Mouse (Mus musculus) hematopoietic multipotent progenitor cell, adult 10-12 weeks (in vitro differentiated cells): ENCODE results near the gene Arhgef1. TPM values are rescaled to one million over a fixed set of nuclear protein-coding genes. Genes with fewer than 3 reads are reported as not detected.

Experiments
- polyA plus RNA-seq: library from polyadenylated mRNA; stranded (reverse); fragments of >175 nt; gene quantifications from 2 replicates; pipeline ENCODE4 v1.2.3, GENCODE M21; 2012; ENCODE audit warnings: low replicate concordance

Gene Arhgef1
- polyA plus RNA-seq = 1,525 and 2,253 TPM in 2 replicates

DNA sequence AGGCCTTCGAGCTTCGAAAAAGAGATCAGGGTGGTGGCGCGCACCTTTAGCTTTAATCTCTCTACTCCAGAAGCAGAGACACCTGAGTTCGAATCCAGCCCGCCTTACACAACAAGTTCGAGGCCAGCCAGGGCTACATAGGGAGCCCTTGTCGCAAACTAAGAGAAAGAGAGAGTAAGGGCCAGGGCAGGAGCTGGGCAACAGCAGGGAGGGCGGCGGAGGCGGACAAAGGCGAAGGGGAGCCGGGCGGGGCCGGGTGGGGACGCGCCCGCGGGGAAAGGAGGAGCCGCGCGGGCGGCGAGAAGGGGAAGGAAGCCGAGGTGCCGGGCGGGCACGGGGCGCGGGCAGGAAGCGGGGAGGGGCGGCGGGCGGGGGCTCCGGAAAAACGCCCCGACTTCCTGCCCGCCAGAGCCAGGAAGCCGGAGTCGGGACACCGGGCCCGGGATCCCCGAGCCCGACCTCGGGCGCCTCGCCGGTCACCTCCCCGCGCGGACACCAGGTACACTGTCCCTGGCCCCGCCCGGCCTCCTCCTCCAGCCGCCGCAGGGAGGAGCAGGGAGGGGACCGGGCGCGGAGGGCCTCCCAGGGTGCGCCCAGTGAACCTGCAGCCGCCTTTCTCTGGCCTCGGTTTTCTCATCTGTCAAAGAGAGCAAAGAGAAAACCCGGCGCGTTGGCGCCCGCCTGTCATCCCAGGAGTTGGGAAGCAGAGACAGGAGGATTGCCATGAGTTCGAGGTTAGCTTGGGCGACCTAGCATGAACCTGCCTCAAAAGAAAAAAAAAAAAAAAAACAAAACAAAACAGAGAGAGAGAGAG lies at the start of gene Arhgef1:
TSS of gene Arhgef1 (plus strand) at position 283 of the 814 bp plus-strand sequence.

DNA sequence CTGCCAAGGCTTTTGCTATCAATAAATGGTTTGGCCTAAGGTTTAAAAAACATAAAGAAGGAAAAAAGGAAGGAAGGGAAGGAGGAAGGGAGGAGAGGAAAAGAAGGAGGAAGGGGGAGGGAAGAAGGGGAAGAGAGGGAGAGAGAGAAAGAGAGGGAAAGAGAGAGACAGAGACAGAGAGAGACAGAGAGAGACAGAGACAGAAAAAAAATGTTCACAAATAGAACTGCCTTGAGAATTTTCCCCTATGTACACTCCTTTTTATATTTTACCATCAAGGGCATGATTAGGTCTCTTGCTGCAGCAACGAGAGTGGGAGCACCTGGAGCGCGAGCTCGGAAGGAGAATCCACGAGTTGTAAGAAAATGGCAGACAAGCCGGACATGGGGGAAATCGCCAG lies 40.8 kb upstream of the Arhgef1 start, which contains the start of gene Gm9844:
TSS of gene Gm9844 (plus strand) at position 301 of the 400 bp plus-strand sequence.

DNA sequence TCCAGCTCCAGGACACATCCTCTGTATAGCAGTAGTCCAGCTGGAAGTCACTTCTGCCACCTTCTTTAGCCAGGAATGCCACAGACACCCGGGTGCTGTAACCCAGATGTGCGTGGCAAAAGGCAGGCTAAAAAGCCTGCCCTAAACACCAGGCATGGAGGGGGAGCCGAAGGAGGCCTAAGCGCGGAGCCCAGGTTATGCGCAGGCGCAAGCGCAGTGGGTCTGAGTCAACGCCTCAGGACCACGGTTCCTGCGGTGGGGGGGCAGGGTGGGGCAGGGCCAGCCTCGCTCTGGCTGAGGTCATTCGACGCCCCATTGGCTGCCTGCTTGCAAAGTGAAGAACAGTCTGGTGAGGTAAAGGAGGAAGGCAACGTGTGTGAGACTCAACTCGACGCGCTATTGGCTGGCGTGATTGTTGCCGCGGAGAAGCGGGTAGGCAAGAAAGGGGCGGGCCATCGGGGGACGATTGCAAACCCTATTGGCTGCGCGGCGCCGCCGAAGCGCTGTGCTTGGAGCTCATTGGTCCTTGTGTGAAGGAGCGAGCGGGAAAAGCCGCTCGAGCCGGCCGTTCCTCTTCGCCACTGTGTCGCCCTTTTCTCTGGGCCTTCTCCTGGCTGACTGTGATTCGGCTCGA lies 33.1 kb upstream of the Arhgef1 start, which contains the start of the genes Lypd4 and Dmrtc2:
TSS of gene Lypd4 (minus strand) at position 410 of the 634 bp plus-strand sequence.
TSS of gene Dmrtc2 (plus strand) at position 526 of the 634 bp plus-strand sequence.

DNA sequence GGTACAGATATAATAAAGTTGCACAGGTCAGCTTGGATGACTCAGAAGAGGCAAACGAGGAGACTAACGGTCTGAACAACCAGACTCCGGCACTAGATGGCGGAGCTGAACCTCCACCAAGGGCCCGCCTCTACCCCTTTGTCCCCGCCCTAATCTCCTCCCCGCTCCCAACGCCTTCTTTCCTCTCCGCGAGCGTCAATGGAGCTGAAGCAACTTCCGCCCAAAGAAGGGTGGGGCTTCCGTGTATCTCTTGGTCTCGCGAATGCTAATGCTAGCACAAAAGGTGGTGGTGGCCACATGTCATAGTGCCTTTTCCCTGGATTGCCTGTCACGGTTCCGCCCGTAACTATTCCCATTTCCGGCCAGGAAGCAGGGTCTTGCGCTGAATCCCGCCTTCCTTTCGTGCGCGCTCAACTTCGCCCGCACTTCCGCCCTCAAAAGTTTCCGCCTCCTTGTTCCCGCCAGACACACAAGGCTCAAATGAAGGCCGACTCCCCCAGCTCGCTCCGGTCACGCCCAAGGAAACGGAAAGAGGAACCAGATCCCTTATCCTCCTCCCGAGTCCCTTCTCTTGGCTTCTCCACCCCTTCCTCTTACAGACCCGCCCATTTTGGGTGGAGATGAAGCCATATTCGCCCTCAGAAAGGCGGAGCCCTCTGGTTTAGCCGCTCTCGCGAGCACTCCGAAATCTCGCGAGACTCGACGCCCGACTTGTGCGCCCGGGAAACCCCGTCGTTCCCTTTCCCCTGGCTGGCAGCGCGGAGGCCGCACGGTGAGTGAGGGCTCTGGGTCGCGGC lies 18.6 kb upstream of the Arhgef1 start, which contains the start of gene Rps19:
TSS of gene Rps19 (plus strand) at position 476 of the 797 bp plus-strand sequence.

DNA sequence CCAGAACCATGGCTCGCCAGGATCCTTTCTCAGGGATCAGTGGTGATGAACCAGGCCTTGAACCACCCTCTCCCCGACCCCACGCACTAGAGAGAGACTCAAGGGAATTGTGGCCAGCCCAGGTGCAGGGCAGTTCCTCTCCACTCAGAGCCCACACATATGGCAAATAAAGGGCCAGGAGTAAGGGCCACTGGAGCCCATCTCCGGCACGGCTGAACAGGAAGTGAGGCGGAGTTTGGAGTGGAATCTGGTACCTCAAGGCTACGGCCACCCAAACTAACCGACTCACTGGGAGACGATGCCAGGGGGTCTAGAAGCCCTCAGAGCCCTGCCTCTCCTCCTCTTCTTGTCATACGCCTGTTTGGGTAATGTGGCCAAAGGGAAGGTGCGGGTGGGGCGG lies 5.5 kb upstream of the Arhgef1 start, which contains the start of gene Cd79a:
TSS of gene Cd79a (plus strand) at position 158 of the 400 bp plus-strand sequence.

DNA sequence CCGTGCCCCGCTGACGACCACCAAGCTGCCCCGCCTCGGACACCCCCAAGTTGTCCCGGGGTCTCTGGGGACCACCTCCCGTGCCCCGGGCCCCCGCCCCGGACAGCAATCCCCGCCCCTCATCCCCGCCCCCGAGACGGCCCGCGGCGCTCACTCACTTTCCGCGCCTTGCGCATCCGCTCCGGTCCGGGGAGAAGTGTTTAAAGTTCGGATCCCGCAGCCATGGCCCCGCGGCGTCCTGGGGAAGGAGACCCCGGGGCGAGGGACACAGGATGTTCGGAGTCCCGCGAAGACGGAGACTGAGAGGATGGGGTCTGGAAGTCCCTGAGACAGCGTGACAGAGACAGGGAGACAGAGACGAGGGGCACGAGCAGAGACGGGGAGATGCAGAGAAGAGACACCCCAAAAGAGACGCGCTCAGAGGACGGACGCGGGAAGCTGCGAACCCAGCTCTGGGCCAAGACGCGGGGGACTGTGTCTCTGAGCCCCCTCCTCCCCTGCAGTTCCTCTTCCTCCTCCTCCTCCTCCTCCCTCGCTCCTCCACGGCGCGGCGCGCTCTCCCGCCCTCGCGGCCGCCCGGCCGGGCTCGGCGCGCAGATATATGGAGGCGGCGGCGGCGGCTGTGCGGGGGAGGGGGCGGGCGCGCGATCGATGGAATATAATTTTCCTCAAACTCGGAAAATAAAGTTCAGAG lies 41.7 kb downstream of the Arhgef1 start, which contains the start of gene Gm4881:
TSS of gene Gm4881 (minus strand) at position 238 of the 694 bp plus-strand sequence.

DNA sequence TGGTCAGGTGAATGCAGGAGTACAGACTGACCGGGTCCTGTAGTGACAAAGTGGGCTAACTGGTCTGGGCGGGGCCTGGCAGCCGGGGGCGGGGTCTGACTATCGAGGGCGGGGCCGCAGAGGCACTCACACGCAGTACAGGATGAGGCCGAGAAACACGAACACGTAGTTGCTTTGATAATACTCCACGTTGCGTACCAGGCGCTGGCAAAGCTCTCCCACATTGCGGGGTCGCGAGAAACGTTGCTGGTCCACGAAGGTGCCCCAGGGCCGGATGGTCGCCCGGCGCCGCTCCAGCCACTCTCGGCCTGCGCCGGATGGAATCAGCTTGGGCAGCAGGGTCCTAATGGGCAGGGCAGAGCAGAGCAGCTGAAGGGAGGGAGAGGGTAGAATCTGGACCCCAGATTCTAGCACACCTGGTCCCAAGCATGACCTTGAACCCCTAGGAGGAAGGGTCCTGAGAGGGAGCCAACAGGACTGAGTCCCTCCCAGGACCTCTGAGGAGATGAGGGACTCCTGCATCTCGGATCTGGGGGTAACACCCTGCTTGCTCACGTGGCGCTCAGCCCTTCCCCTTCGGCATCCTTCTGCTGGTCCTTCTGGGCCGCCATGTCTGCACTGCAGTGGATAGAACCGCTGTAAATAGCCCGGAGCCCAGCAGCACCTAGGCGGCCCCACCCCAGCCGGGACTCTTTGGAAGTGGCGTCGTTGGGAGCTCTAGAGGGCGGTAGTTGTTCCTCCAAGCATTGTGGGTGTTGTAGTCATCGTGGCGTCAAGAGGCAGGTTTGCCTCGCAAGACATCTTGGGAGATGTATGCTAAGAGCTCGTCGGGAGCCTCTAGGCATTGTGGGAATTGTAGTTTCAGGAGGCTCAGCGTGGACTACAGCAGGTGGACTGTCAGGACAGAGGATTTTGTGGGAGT lies 69.5 kb downstream of the Arhgef1 start, which contains the start of gene Rabac1:
TSS of gene Rabac1 (minus strand) at position 783 of the 922 bp plus-strand sequence.

Other genes with a start within 250 kb of the Arhgef1 start
- gene Tex101, start 226.2 kb upstream of the Arhgef1 start, polyA plus RNA-seq = 0.11 TPM in 1 of 2 replicates, not detected in the other
- gene BC049730, start 193.7 kb upstream of the Arhgef1 start, polyA plus RNA-seq = not detected in 2 replicates
- gene Gm4763, start 176.0 kb upstream of the Arhgef1 start, polyA plus RNA-seq = not detected in 2 replicates
- 13.0 and 17.4 TPM in 2 replicates for gene Cd177, start 142.6 kb upstream of the Arhgef1 start, polyA plus RNA-seq
- gene Ceacam10, start 125.7 kb upstream of the Arhgef1 start, polyA plus RNA-seq = 0.33 and 0.85 TPM in 2 replicates
- 29.7 and 64.5 TPM in 2 replicates for gene Gm9844, start 40.7 kb upstream of the Arhgef1 start, polyA plus RNA-seq
- gene Lypd4, start 33.0 kb upstream of the Arhgef1 start, polyA plus RNA-seq = not detected in 2 replicates
- not detected in 2 replicates for gene Dmrtc2, start 32.9 kb upstream of the Arhgef1 start, polyA plus RNA-seq
- gene Rps19, start 18.5 kb upstream of the Arhgef1 start, polyA plus RNA-seq = 2,483 and 3,423 TPM in 2 replicates
- 785 and 2,403 TPM in 2 replicates for gene Cd79a, start 5.5 kb upstream of the Arhgef1 start, polyA plus RNA-seq
- gene Gm4881, start 41.6 kb downstream of the Arhgef1 start, polyA plus RNA-seq = 0.17 TPM in 1 of 2 replicates, not detected in the other
- gene Rabac1, start 69.8 kb downstream of the Arhgef1 start, polyA plus RNA-seq = 384 and 783 TPM in 2 replicates
- 50.1 and 135 TPM in 2 replicates for gene Atp1a3, start 103.0 kb downstream of the Arhgef1 start, polyA plus RNA-seq
- gene Grik5, start 169.4 kb downstream of the Arhgef1 start, polyA plus RNA-seq = 7.5 and 16.2 TPM in 2 replicates
- gene Zfp574, start 169.7 kb downstream of the Arhgef1 start, polyA plus RNA-seq = 46.0 and 87.0 TPM in 2 replicates